Mouse (Mus musculus) liver, adult 2 months (tissue): Measurements from ENCODE around the gene Ppih.

Source experiments
- CTCF ChIP-seq: fragments of 200-500 bp; IDR thresholded peaks from 2 replicates; pipeline ENCODE4 v1.5.1; 2011; ENCODE audit warnings: low read depth, low read length, control low read depth
- POLR2A ChIP-seq: fragments of 200-500 bp; IDR thresholded peaks from 2 replicates; pipeline ENCODE4 v1.6.1; 2011; ENCODE audit warnings: low read length, control low read depth; ENCODE audit not compliant: insufficient read depth; ENCODE audit errors: extremely low read depth

DNA sequence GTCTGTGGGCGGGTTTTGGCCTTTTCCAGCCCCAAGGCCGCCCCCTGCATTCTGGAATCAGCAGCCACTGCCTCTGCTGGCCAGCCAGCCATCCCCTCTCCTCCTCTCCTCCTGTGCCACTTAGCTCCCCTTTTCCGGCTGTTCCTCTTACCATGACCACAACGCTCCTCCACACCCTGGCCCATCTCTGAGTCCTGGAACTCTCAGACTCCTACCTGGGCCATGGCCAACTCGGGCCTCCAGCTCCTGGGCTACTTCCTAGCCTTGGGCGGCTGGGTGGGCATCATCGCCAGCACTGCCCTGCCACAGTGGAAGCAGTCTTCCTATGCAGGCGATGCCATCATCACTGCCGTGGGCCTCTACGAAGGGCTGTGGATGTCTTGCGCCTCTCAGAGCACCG is 65.0 kb downstream of the Ppih start, which contains the start of gene Cldn19:
- TF ChIP-seq CTCF (no peak), POLR2A (no peak)
